ENCODE assay signal across 22 mouse cellular contexts in the genomic region with DNA sequence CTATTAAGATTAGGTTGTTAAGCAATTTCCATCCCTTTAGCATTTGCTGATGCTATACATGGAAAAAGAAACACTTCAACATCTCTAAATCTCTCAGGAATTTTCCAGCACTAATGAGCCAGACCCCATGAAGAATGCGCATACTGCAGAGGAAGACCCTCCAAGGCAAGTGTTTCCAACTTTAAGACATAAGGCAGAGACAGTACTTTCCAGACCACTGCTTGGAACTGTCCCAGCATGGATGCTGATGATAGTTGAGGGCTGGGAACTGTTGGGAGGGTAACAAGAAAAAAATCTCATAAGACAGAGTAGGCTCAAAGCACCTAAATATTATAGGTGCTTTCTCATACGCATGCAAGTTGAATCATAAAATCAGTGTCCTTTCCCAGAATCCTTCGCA. TPM values are rescaled to one million over a fixed set of nuclear protein-coding genes. Genes with fewer than 3 reads are reported as not detected.
A peak's percentile ranks its signal among the peaks of the same experiment; 100 is the strongest.
DNase-seq lines count a peak whose midpoint lies in the region; ATAC-seq and TF ChIP-seq lines count a peak whose summit lies in the region.
"Had no signal": no experiment of that assay in that cellular context is flagged by ENCODE, and none has a peak within 500 bp of the region (broad histone marks: within the 10 kb centered on the region; RNA-seq: fewer than 3 reads in every experiment).

No protein-coding gene starts in this region.

- no peak for DNase-seq in heart, adult 2 months
- no peak for DNase-seq in heart, postnatal 10 days
- DNase-seq in layer of hippocampus, adult 2 months (ENCODE audit: low spot score in 2 of 2), result no peak
- no peak for DNase-seq in layer of hippocampus, postnatal 14 days (ENCODE audit: low spot score in 2 of 2)
- DNase-seq in layer of hippocampus, adult 18-20 months (ENCODE audit: low spot score in 2 of 2), result no peak
- DNase-seq: cerebellum, adult 11 months; cerebellum, adult 9-10 months; gastrocnemius, postnatal 10 days; gastrocnemius, postnatal 36 days; heart, postnatal 14 days had no signal

- no peaks in the 10 kb centered on the region for H3K4me1 ChIP-seq in heart, adult 2 months (ENCODE audit: control insufficient read depth, insufficient read depth, low read length)
- H3K4me1 ChIP-seq in intestine, embryonic 16.5 days (ENCODE audit: control insufficient read depth, insufficient read depth, low read length), result no peaks in the 10 kb centered on the region
- H3K4me1 ChIP-seq: hindbrain, embryonic 12.5 days had no signal

- no peaks in the 10 kb centered on the region for H3K27me3 ChIP-seq in heart, adult 2 months (ENCODE audit: control insufficient read depth, insufficient read depth, low read length)
- no peaks in the 10 kb centered on the region for H3K27me3 ChIP-seq in intestine, embryonic 16.5 days (replicated peaks; ENCODE audit: control insufficient read depth, insufficient read depth, low read length)
- H3K27me3 ChIP-seq: embryonic facial prominence, embryonic 13.5 days; forebrain, embryonic 13.5 days; hindbrain, embryonic 12.5 days; hindbrain, embryonic 15.5 days had no signal

- H3K79me2 ChIP-seq in heart, adult 2 months (replicated peaks; ENCODE audit: control insufficient read depth, insufficient read depth, low read length), result no peaks in the 10 kb centered on the region; the same call in 1 of the 2 replicates

- TF ChIP-seq CTCF in heart, adult 2 months (IDR thresholded peaks at IDR 0.05), result no peak
- TF ChIP-seq CTCF in layer of hippocampus, adult 2 months (conservative IDR thresholded peaks at IDR 0.05), result no peak

- no peak overlapping the region for H3K9ac ChIP-seq in heart, adult 2 months (ENCODE audit: low read depth, low read length)
- H3K9ac ChIP-seq in intestine, embryonic 16.5 days (ENCODE audit: low read depth, low read length), result no peak overlapping the region
- H3K9ac ChIP-seq: embryonic facial prominence, embryonic 13.5 days; forebrain, embryonic 13.5 days; hindbrain, embryonic 12.5 days; hindbrain, embryonic 15.5 days had no signal

- H3K9me3 ChIP-seq in intestine, embryonic 16.5 days (ENCODE audit: control insufficient read depth, low read length), result no peaks in the 10 kb centered on the region
- H3K9me3 ChIP-seq: embryonic facial prominence, embryonic 13.5 days; forebrain, embryonic 10.5 days; forebrain, embryonic 13.5 days; hindbrain, embryonic 12.5 days; hindbrain, embryonic 15.5 days had no signal

- 91% methylated on average over 3 of the region's 3 CpGs for WGBS in heart, adult 2 months
- WGBS in intestine, embryonic 16.5 days, result 85% methylated on average over 3 of the region's 3 CpGs

- ATAC-seq in intestine, embryonic 16.5 days, result peak; percentile 63
- ATAC-seq: CD4-positive, CD25-positive, alpha-beta regulatory T cell, adult 4 months; forebrain, embryonic 13.5 days; forebrain, embryonic 16.5 days had no signal

- H3K4me2 ChIP-seq in intestine, embryonic 16.5 days (ENCODE audit: low read depth, low read length), result no peak overlapping the region
- H3K4me2 ChIP-seq: embryonic facial prominence, embryonic 13.5 days; forebrain, embryonic 13.5 days; heart, embryonic 11.5 days; hindbrain, embryonic 12.5 days; hindbrain, embryonic 15.5 days had no signal

- no peak for TF ChIP-seq EP300 in heart, adult 2 months (IDR thresholded peaks at IDR 0.05; ENCODE audit: insufficient read depth, low read depth, low read length)

- intact Hi-C loops in heart, adult 2 months (cut with DNase I), result no loop called here
- intact Hi-C loops in heart, postnatal 10 days (cut with DNase I), result no loop called here

- no peak overlapping the region for H3K4me3 ChIP-seq in heart, adult 2 months
- H3K4me3 ChIP-seq in layer of hippocampus, adult 2 months, result no peak overlapping the region
- H3K4me3 ChIP-seq in intestine, embryonic 16.5 days (ENCODE audit: low read length), result no peak overlapping the region
- H3K4me3 ChIP-seq: embryonic facial prominence, embryonic 13.5 days; forebrain, embryonic 10.5 days; forebrain, embryonic 13.5 days; hindbrain, embryonic 12.5 days; hindbrain, embryonic 15.5 days had no signal

- TF ChIP-seq POLR2A in heart, adult 2 months (IDR thresholded peaks at IDR 0.05; ENCODE audit: insufficient read depth, low read depth, low read length), result no peak

- H3K36me3 ChIP-seq in heart, adult 2 months (ENCODE audit: control insufficient read depth, insufficient read depth, low read length), result peaks cover 12% of the 10 kb centered on the region
- no peaks in the 10 kb centered on the region for H3K36me3 ChIP-seq in intestine, embryonic 16.5 days (ENCODE audit: control insufficient read depth, insufficient read depth, low read length)
- H3K36me3 ChIP-seq: embryonic facial prominence, embryonic 13.5 days; forebrain, embryonic 10.5 days; hindbrain, embryonic 12.5 days; hindbrain, embryonic 15.5 days had no signal

- peak overlapping the region; percentile 79 for H3K27ac ChIP-seq in heart, adult 2 months
- peak overlapping the region; percentile 93 for H3K27ac ChIP-seq in layer of hippocampus, adult 2 months
- H3K27ac ChIP-seq in intestine, embryonic 16.5 days (ENCODE audit: low read length), result no peak overlapping the region
- H3K27ac ChIP-seq: embryonic facial prominence, embryonic 13.5 days; forebrain, embryonic 10.5 days; forebrain, embryonic 13.5 days; hindbrain, embryonic 12.5 days; hindbrain, embryonic 15.5 days had no signal

RNA-seq across cellular contexts. Expression of a gene that starts 50.1 kb away (rescaled TPM):
- total RNA-seq in heart, adult 2 months (2021), result 100 to 1,000 TPM; 241 to 256 TPM
- polyA plus RNA-seq in heart, adult 2 months (2012; rRNA removed), result 112 and 149 TPM in 2 replicates
- 100 to 1,000 TPM; 243 to 249 TPM for total RNA-seq in heart, postnatal 10 days (2021)
- 1,000 to 10,000 TPM; 2,581 to 2,789 TPM for total RNA-seq in layer of hippocampus, adult 2 months (2021)
- total RNA-seq in layer of hippocampus, postnatal 14 days (2021), result 1,000 to 10,000 TPM; 3,147 to 3,263 TPM
- polyA plus RNA-seq in intestine, embryonic 16.5 days (2015; fragmentation: Nextera tagmentation; extraction: Ambion mirVana), result 149 and 153 TPM in 2 replicates
- total RNA-seq in layer of hippocampus, adult 18-20 months (2021), result 1,000 to 10,000 TPM; 2,606 to 2,683 TPM
- total RNA-seq: granulocyte monocyte progenitor cell, adult 5-6 weeks; hematopoietic stem cell, adult 5-6 weeks; MEL had no signal

Comparison
In these comparisons a context has a peak if more than half of its experiments do, and no peak if none do; other contexts are left out.
1. RNA of a gene that starts 50.1 kb away (total RNA-seq): 3,147 to 3,263 TPM in layer of hippocampus, postnatal 14 days, 2,581 to 2,789 TPM in layer of hippocampus, adult 2 months and 2,606 to 2,683 TPM in layer of hippocampus, adult 18-20 months; 241 to 256 TPM in heart, adult 2 months and 243 to 249 TPM in heart, postnatal 10 days; every median in the first group is over 10 times any median in the second.